Mouse (Mus musculus) cerebellum, adult 2 months (tissue): ENCODE data around the gene Nhp2.
"Not testable (repeated sequence)": the region's sequence is repeated elsewhere in the genome, so short reads cannot be mapped to it uniquely, and the experiment has no call there.

Source experiments
- CTCF ChIP-seq: fragments of 200-500 bp; IDR thresholded peaks from 2 replicates; pipeline ENCODE4 v1.5.1; 2011; ENCODE audit warnings: low read depth, mild to moderate bottlenecking, control low read depth, low read length, moderate library complexity, borderline replicate concordance; ENCODE audit not compliant: insufficient read depth
- POLR2A ChIP-seq: fragments of 200-500 bp; IDR thresholded peaks from 2 replicates; pipeline ENCODE4 v1.6.1; 2011; ENCODE audit warnings: low read length, control low read depth, borderline replicate concordance; ENCODE audit not compliant: insufficient read depth

- not testable (repeated sequence) for TF ChIP-seq CTCF, POLR2A
These were observed 9.6 kb upstream of the Nhp2 start for GRCm38 (mm10) chr11:51609940-51610339.
